Mouse (Mus musculus) forebrain, embryonic 13.5 days (tissue): ENCODE data around the gene Gm10334. TPM values are rescaled to one million over a fixed set of nuclear protein-coding genes. Genes with fewer than 3 reads are reported as not detected.
"Not testable (repeated sequence)": the region's sequence is repeated elsewhere in the genome, so short reads cannot be mapped to it uniquely, and the experiment has no call there.

Experiments used
- ATAC-seq: fragments of 200-750 bp; cut with Nextera tagmentation; 2 replicates; pipeline ENCODE4 v1.8.0; 2017
- H3K27ac ChIP-seq: fragments of 300-500 bp; sonication (generic); 2 replicates; pipeline ENCODE4 v1.5.1; 2015; ENCODE audit warnings: inconsistent platforms, mild to moderate bottlenecking, moderate library complexity
- H3K27me3 ChIP-seq: fragments of 300-500 bp; sonication (generic); 2 replicates; pipeline ENCODE4 v1.6.1; 2015; ENCODE audit warnings: mild to moderate bottlenecking, inconsistent platforms
- H3K36me3 ChIP-seq: fragments of 300-500 bp; sonication (generic); 2 replicates; pipeline ENCODE4 v1.6.1; 2015; ENCODE audit warnings: mild to moderate bottlenecking, inconsistent platforms; ENCODE audit not compliant: poor library complexity, severe bottlenecking
- H3K4me1 ChIP-seq: fragments of 300-500 bp; sonication (generic); 2 replicates; pipeline ENCODE4 v1.6.1; 2015; ENCODE audit warnings: inconsistent platforms
- H3K4me2 ChIP-seq: fragments of 300-500 bp; sonication (generic); 2 replicates; pipeline ENCODE4 v1.6.1; 2015; ENCODE audit warnings: inconsistent platforms, mild to moderate bottlenecking, moderate library complexity
- H3K4me3 ChIP-seq: fragments of 300-500 bp; sonication (generic); 2 replicates; pipeline ENCODE4 v1.5.1; 2015; ENCODE audit warnings: mild to moderate bottlenecking, inconsistent platforms
- H3K9ac ChIP-seq: fragments of 300-500 bp; sonication (generic); 2 replicates; pipeline ENCODE4 v1.6.1; 2015; ENCODE audit warnings: mild to moderate bottlenecking, inconsistent platforms
- H3K9me3 ChIP-seq: fragments of 300-500 bp; sonication (generic); replicated peaks from 2 replicates; pipeline ENCODE4 v1.6.1; 2016; ENCODE audit warnings: inconsistent platforms
- WGBS: fragments of 180-500 bp; shearing (Covaris S2); methylation state at CpG from one replicate; pipeline ENCODE4 v1.1.7; 2015; 5-methylcytosine and 5-hydroxymethylcytosine counted together
- polyA plus RNA-seq: library from polyadenylated mRNA; unstranded; fragments of >200 nt; fragmentation: Nextera tagmentation; extraction: Ambion mirVana; gene quantifications from 2 replicates; pipeline ENCODE4 v1.2.1, GENCODE M21; 2015

Gm10334 gene
- not detected in 2 replicates for polyA plus RNA-seq

DNA sequence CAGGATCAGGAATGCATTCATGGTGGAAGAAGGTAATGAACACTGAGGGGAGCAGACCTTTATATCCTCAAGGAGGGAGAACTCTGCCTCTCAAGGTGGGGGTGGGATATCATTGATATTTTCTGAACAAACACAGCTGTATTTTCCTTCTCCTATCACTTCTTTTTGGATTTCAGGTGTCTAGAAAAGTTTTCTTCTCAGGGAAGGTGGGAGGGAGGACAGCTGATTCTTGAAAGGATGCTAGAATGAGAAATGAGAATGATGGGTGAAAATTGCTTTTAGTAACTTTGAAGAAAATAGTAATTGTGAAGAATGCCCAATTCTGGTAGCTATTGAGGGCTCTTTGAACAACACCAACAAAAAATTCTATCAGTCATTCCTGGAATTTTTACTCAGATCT, at the start of gene Gm10334:
Gm10334 (minus strand) TSS at position 101 of the 400 bp plus-strand sequence.
- H3K27me3 ChIP-seq, H3K36me3 ChIP-seq, H3K4me2 ChIP-seq, H3K4me1 ChIP-seq, H3K27ac ChIP-seq, ATAC-seq, H3K9ac ChIP-seq, H3K9me3 ChIP-seq, H3K4me3 ChIP-seq: not testable (repeated sequence)

DNA sequence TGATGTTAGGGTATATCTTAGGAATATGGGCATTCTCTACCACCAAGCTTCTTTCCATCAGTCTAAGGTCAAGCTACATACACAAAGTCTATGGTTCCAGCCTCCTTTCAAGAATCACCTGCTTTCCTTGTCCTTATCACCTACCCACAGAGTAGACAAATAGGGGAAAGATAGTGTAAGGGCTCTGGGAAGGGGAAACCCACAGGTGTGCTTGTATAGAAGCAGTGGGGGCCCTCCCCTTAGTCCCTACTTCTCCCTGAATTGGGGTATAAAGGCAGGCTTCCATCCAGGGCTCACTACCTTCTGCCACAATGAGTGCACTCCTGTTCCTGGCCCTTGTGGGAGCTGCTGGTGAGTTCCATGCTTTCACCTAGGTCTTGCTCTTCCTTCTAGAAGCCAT, 12.7 kb upstream of the Gm10334 start, which contains the start of gene Prss1:
Prss1 (plus strand) TSS at position 301 of the 400 bp plus-strand sequence.
- H3K27me3 ChIP-seq, H3K4me2 ChIP-seq, ATAC-seq, H3K36me3 ChIP-seq, H3K4me3 ChIP-seq, H3K9me3 ChIP-seq, H3K27ac ChIP-seq, H3K4me1 ChIP-seq, H3K9ac ChIP-seq: not testable (repeated sequence)

DNA sequence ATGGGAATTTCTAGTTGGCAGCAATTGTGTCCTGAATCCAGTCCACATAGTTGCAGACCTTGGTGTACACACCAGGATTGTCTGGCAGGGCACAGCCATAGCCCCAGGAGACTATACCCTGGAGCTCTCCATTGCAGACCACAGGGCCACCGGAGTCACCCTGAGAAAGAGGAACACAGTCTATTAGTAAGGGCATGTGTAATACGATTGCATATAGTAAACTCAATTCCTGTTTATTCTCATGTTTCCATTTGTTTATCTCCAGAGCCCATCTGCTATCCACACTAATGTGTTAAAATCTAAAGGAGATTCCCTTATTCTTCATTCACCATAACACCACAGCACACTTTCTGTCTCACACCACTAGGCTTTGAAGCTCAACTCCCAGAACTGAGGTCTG, 3.7 kb downstream of the Gm10334 start:
- not testable (repeated sequence) for H3K9me3 ChIP-seq, H3K4me3 ChIP-seq, H3K9ac ChIP-seq, ATAC-seq, H3K36me3 ChIP-seq, H3K27ac ChIP-seq, H3K4me2 ChIP-seq, H3K27me3 ChIP-seq, H3K4me1 ChIP-seq
- 90% methylated on average over 2 of the region's 2 CpGs for WGBS

Other genes starting within 250 kb of the Gm10334 start
- not detected in 2 replicates for gene Try4, start 143.9 kb downstream of the Gm10334 start, polyA plus RNA-seq
- gene Try5, start 129.3 kb downstream of the Gm10334 start, polyA plus RNA-seq = not detected in 2 replicates
- gene Try10, start 92.0 kb downstream of the Gm10334 start, polyA plus RNA-seq = not detected in 2 replicates
- not detected in 2 replicates for gene Prss3, start 68.5 kb downstream of the Gm10334 start, polyA plus RNA-seq
- not detected in 2 replicates for gene Gm5771, start 53.8 kb downstream of the Gm10334 start, polyA plus RNA-seq
- 0.34 TPM in 1 of 2 replicates, not detected in the other for gene Prss1, start 12.8 kb upstream of the Gm10334 start, polyA plus RNA-seq
- gene Prss2, start 75.6 kb upstream of the Gm10334 start, polyA plus RNA-seq = not detected in 2 replicates
- gene Ephb6, start 159.3 kb upstream of the Gm10334 start, polyA plus RNA-seq = 19.2 TPM in 2 replicates
- 0.25 and 0.46 TPM in 2 replicates for gene Trpv6, start 190.3 kb upstream of the Gm10334 start, polyA plus RNA-seq
- gene Trpv5, start 234.6 kb upstream of the Gm10334 start, polyA plus RNA-seq = not detected in 2 replicates
- not detected in 2 replicates for gene Llcfc1, start 238.3 kb upstream of the Gm10334 start, polyA plus RNA-seq